Mouse (Mus musculus) CH12.LX (cell line): ENCODE results near the gene Tlr11. TPM values are rescaled to one million over a fixed set of nuclear protein-coding genes. Genes with fewer than 3 reads are reported as not detected.

ENCODE experiments used
- DNase-seq: peaks from one replicate; pipeline ENCODE4 v3.0.0-alpha.2; 2013; ENCODE audit errors: extremely low read depth
- H3K27ac ChIP-seq: 2 replicates; pipeline ENCODE4 v1.5.1; 2012; ENCODE audit warnings: low read depth, mild to moderate bottlenecking, control low read depth, moderate library complexity; ENCODE audit not compliant: insufficient read depth
- H3K27me3 ChIP-seq: replicated peaks from 2 replicates; pipeline ENCODE3; 2012; ENCODE audit warnings: inconsistent platforms
- H3K36me3 ChIP-seq, 2 experiments: replicated peaks in 1 of 2; 2 replicates each; pipeline versions ENCODE3 to v1.6.1; 2012; ENCODE audit warnings: inconsistent platforms in 1 of 2, low read length in 1 of 2, mild to moderate bottlenecking in 1 of 2, mixed read lengths in 1 of 2, moderate library complexity in 1 of 2; ENCODE audit not compliant: control insufficient read depth in 1 of 2, insufficient read depth in 1 of 2
- H3K4me1 ChIP-seq, 2 experiments: 2 replicates each; pipeline ENCODE4 v1.6.1; 2012; ENCODE audit warnings: inconsistent platforms in 1 of 2, moderate library complexity in 1 of 2; ENCODE audit not compliant: insufficient read depth in 2 of 2, control insufficient read depth in 1 of 2
- H3K4me2 ChIP-seq: 2 replicates; pipeline ENCODE4 v1.6.1; 2012; ENCODE audit warnings: low read depth, mild to moderate bottlenecking, control low read depth; ENCODE audit not compliant: poor library complexity, insufficient read depth, severe bottlenecking
- H3K4me3 ChIP-seq, 3 experiments: fragments of 150-350 bp in 1 of 3; sonication (generic) in 1 of 3; replicated peaks in 1 of 3; 2 replicates each; pipeline versions ENCODE3 to v1.5.1; 2011 to 2012; ENCODE audit warnings: low read depth in 2 of 3, low read length in 2 of 3, mild to moderate bottlenecking in 2 of 3, moderate library complexity in 2 of 3, control low read depth in 1 of 3, improper control_type of control experiment in 1 of 3, inconsistent platforms in 1 of 3, mixed read lengths in 1 of 3; ENCODE audit not compliant: poor library complexity in 1 of 3
- H3K79me2 ChIP-seq: replicated peaks from 2 replicates; pipeline ENCODE4 v1.6.1; 2012; ENCODE audit warnings: mild to moderate bottlenecking, moderate library complexity; ENCODE audit not compliant: control insufficient read depth, poor library complexity, insufficient read depth, severe bottlenecking; ENCODE audit errors: extremely low read depth
- H3K9ac ChIP-seq: 2 replicates; pipeline ENCODE4 v1.6.1; 2012; ENCODE audit warnings: low read depth, mild to moderate bottlenecking, control low read depth, moderate library complexity; ENCODE audit not compliant: insufficient read depth
- H3K9me3 ChIP-seq: replicated peaks from 2 replicates; pipeline ENCODE3; 2012; ENCODE audit warnings: low read length, inconsistent platforms, mixed read lengths
- CHD1 ChIP-seq: IDR thresholded peaks from 2 replicates; pipeline ENCODE4 v1.6.1; 2012; ENCODE audit warnings: low read depth, low read length, improper control_type of control experiment, inconsistent platforms
- ELF1 ChIP-seq: IDR thresholded peaks from 2 replicates; pipeline ENCODE4 v1.6.1; 2014; ENCODE audit warnings: low read depth, mild to moderate bottlenecking, inconsistent platforms, low read length, improper control_type of control experiment
- ETS1 ChIP-seq: conservative IDR thresholded peaks from 2 replicates; pipeline ENCODE4 v1.6.1; 2012; ENCODE audit warnings: low read depth, mild to moderate bottlenecking, inconsistent platforms, low read length, improper control_type of control experiment, moderate library complexity
- GABPA ChIP-seq: IDR thresholded peaks from 2 replicates; pipeline ENCODE4 v1.6.1; 2012; ENCODE audit warnings: low read depth, low read length, improper control_type of control experiment, inconsistent platforms; ENCODE audit not compliant: insufficient replicate concordance
- HCFC1 ChIP-seq: IDR thresholded peaks from 2 replicates; pipeline ENCODE4 v1.6.1; 2012; ENCODE audit warnings: low read depth, mild to moderate bottlenecking, inconsistent platforms, low read length, improper control_type of control experiment
- KAT2A ChIP-seq: IDR thresholded peaks from 2 replicates; pipeline ENCODE4 v1.6.1; 2012; ENCODE audit warnings: low read length, improper control_type of control experiment, inconsistent platforms; ENCODE audit not compliant: insufficient replicate concordance
- MAFK ChIP-seq: IDR thresholded peaks from 2 replicates; pipeline ENCODE4 v1.6.1; 2011; ENCODE audit warnings: low read length, improper control_type of control experiment; ENCODE audit not compliant: insufficient replicate concordance
- MAX ChIP-seq: IDR thresholded peaks from 2 replicates; pipeline ENCODE4 v1.6.1; 2011; ENCODE audit warnings: low read length, improper control_type of control experiment
- MAZ ChIP-seq: IDR thresholded peaks from 2 replicates; pipeline ENCODE4 v1.6.1; 2012; ENCODE audit warnings: low read depth, mild to moderate bottlenecking, inconsistent platforms, low read length, improper control_type of control experiment, moderate library complexity
- MEF2A ChIP-seq: IDR thresholded peaks from 2 replicates; pipeline ENCODE4 v1.6.1; 2014; ENCODE audit warnings: low read depth, mild to moderate bottlenecking, inconsistent platforms, low read length, improper control_type of control experiment, borderline replicate concordance
- NELFE ChIP-seq: IDR thresholded peaks from 2 replicates; pipeline ENCODE4 v1.6.1; 2011; ENCODE audit warnings: low read depth, low read length, improper control_type of control experiment
- PAX5 ChIP-seq: IDR thresholded peaks from 2 replicates; pipeline ENCODE4 v1.6.1; 2012; ENCODE audit warnings: low read length, inconsistent platforms, mixed read lengths
- POLR2AphosphoS2 ChIP-seq: IDR thresholded peaks from 2 replicates; pipeline ENCODE4 v1.6.1; 2011; ENCODE audit warnings: low read depth, low read length, improper control_type of control experiment
- SMC3 ChIP-seq: IDR thresholded peaks from 2 replicates; pipeline ENCODE4 v1.6.1; 2011; ENCODE audit warnings: low read depth, low read length, improper control_type of control experiment
- TBP ChIP-seq: conservative IDR thresholded peaks from 2 replicates; pipeline ENCODE4 v1.6.1; 2011; ENCODE audit warnings: low read depth, low read length, improper control_type of control experiment
- USF1 ChIP-seq: IDR thresholded peaks from 2 replicates; pipeline ENCODE4 v1.6.1; 2014; ENCODE audit warnings: low read depth, mild to moderate bottlenecking, inconsistent platforms, low read length, improper control_type of control experiment
- ZC3H11A ChIP-seq: IDR thresholded peaks from 2 replicates; pipeline ENCODE4 v1.6.1; 2012; ENCODE audit warnings: low read depth, mild to moderate bottlenecking, inconsistent platforms, low read length, improper control_type of control experiment
- ZMIZ1 ChIP-seq: IDR thresholded peaks from 2 replicates; pipeline ENCODE4 v1.6.1; 2012; ENCODE audit warnings: low read depth, mild to moderate bottlenecking, inconsistent platforms, low read length, improper control_type of control experiment
- ZNF384 ChIP-seq: IDR thresholded peaks from 2 replicates; pipeline ENCODE4 v1.6.1; 2012; ENCODE audit warnings: low read depth, low read length, improper control_type of control experiment, inconsistent platforms
- dilution Hi-C: fragments of 300-500 bp; cut with MboI; formaldehyde crosslinking; loops from 2 replicates; pipeline ENCODE4 v1.14.3; 2020; ENCODE audit warnings: low sequenced_read_pairs; ENCODE audit not compliant: extremely low pct_unique_long_range_greater_than_20kb, extremely low pct_ligation_motif_present
- in situ Hi-C: fragments of 300-500 bp; cut with MboI; formaldehyde crosslinking; loops from 3 replicates; pipeline ENCODE4 v1.14.3; 2019; ENCODE audit warnings: low sequenced_read_pairs, low pct_ligation_motif_present, low pct_unique_long_range_greater_than_20kb, mixed read lengths
- polyA plus RNA-seq: library from polyadenylated mRNA; unstranded; fragments of >175 nt; gene quantifications from 2 replicates; pipeline ENCODE4 v1.2.1, GENCODE M21; 2012; ENCODE audit warnings: low read depth; ENCODE audit not compliant: insufficient read length
- total RNA-seq, 2 experiments: library from RNA; depleted of rRNA; stranded (reverse); fragments of 300-350 nt in 1 of 2; fragments of >200 nt in 1 of 2; gene quantifications; 2 replicates each; pipeline ENCODE4 v1.2.3; 2012 to 2014

Gene Tlr11
- total and polyA plus RNA-seq, 3 experiments = not detected

DNA sequence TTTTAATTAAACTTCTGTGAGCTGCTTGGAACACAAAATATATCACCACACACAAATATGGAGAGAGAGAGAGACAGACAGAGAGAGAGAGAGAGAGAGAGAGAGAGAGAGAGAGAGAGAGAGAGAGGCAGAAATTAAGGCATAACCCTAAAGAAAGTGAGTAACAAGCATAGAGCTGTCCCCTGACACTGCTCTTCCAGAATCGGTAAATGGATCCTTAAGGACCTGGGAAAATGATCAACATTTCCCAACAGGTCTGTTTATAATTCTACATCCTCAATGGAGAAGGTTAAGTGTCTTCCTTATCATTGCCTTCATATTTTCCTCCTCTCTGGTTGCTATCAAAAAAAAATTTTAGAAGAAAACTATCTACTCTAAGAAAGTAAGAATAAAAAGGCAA is 49.6 kb downstream of the Tlr11 start, which contains the start of gene Olfr738:
TSS of gene Olfr738 (plus strand) at position 301 of the 400 bp plus-strand sequence.
- Histone ChIP-seq H3K9me3 (no peaks in the 10 kb centered on the region), H3K36me3 (no peaks in the 10 kb centered on the region), H3K27me3 (peaks cover 1% of the 10 kb centered on the region)
- TF ChIP-seq ETS1 (no peak), ZNF384 (no peak), TBP (no peak), ZMIZ1 (no peak), MAX (no peak), POLR2AphosphoS2 (no peak), MAZ (no peak), ELF1 (no peak), GABPA (no peak), HCFC1 (no peak), SMC3 (no peak), USF1 (no peak), MAFK (no peak), PAX5 (no peak), NELFE (no peak), KAT2A (no peak), MEF2A (no peak), CHD1 (no peak), ZC3H11A (no peak)
- TF ChIP-seq, all 38 proteins: peak for 0
- Histone ChIP-seq H3K9ac (no peak within 1 kb of the TSS), H3K27ac (no peak within 1 kb of the TSS), H3K4me2 (no peak within 1 kb of the TSS), H3K4me3 (no peak within 1 kb of the TSS), H3K4me1 (no peaks in the 10 kb centered on the region), H3K79me2 (no peaks in the 10 kb centered on the region)
- no peak for DNase-seq
- in situ Hi-C loops = no loop called here
- dilution Hi-C loops = no loop called here

Other genes starting within 250 kb of the Tlr11 start
- gene Olfr727, start 234.7 kb upstream of the Tlr11 start, total RNA-seq (2012; rRNA removed) = not detected in 2 replicates
- gene Olfr727, start 234.7 kb upstream of the Tlr11 start, total RNA-seq (2014; rRNA removed) = not detected in 2 replicates
- gene Olfr727, start 234.7 kb upstream of the Tlr11 start, polyA plus RNA-seq = not detected in 2 replicates
- gene Olfr728, start 215.2 kb upstream of the Tlr11 start, total RNA-seq (2012; rRNA removed) = not detected in 2 replicates
- not detected in 2 replicates for gene Olfr728, start 215.2 kb upstream of the Tlr11 start, total RNA-seq (2014; rRNA removed)
- not detected in 2 replicates for gene Olfr728, start 215.2 kb upstream of the Tlr11 start, polyA plus RNA-seq
- gene Olfr729, start 205.0 kb upstream of the Tlr11 start, total RNA-seq (2012; rRNA removed) = not detected in 2 replicates
- not detected in 2 replicates for gene Olfr729, start 205.0 kb upstream of the Tlr11 start, total RNA-seq (2014; rRNA removed)
- 0.09 TPM in 1 of 2 replicates, not detected in the other for gene Olfr729, start 205.0 kb upstream of the Tlr11 start, polyA plus RNA-seq
- gene Olfr730, start 169.7 kb upstream of the Tlr11 start, total RNA-seq (2012; rRNA removed) = not detected in 2 replicates
- gene Olfr730, start 169.7 kb upstream of the Tlr11 start, total RNA-seq (2014; rRNA removed) = not detected in 2 replicates
- gene Olfr730, start 169.7 kb upstream of the Tlr11 start, polyA plus RNA-seq = not detected in 2 replicates
- not detected in 2 replicates for gene Olfr731, start 116.0 kb upstream of the Tlr11 start, total RNA-seq (2012; rRNA removed)
- gene Olfr731, start 116.0 kb upstream of the Tlr11 start, total RNA-seq (2014; rRNA removed) = not detected in 2 replicates
- not detected in 2 replicates for gene Olfr731, start 116.0 kb upstream of the Tlr11 start, polyA plus RNA-seq
- not detected in 2 replicates for gene Olfr732, start 73.7 kb upstream of the Tlr11 start, total RNA-seq (2012; rRNA removed)
- not detected in 2 replicates for gene Olfr732, start 73.7 kb upstream of the Tlr11 start, total RNA-seq (2014; rRNA removed)
- gene Olfr732, start 73.7 kb upstream of the Tlr11 start, polyA plus RNA-seq = not detected in 2 replicates
- not detected in 2 replicates for gene Olfr733, start 56.4 kb upstream of the Tlr11 start, total RNA-seq (2012; rRNA removed)
- not detected in 2 replicates for gene Olfr733, start 56.4 kb upstream of the Tlr11 start, total RNA-seq (2014; rRNA removed)
- gene Olfr733, start 56.4 kb upstream of the Tlr11 start, polyA plus RNA-seq = not detected in 2 replicates
- gene Olfr734, start 31.2 kb upstream of the Tlr11 start, total RNA-seq (2012; rRNA removed) = not detected in 2 replicates
- gene Olfr734, start 31.2 kb upstream of the Tlr11 start, total RNA-seq (2014; rRNA removed) = not detected in 2 replicates
- gene Olfr734, start 31.2 kb upstream of the Tlr11 start, polyA plus RNA-seq = not detected in 2 replicates
- gene Olfr735, start 9.0 kb upstream of the Tlr11 start, total RNA-seq (2012; rRNA removed) = not detected in 2 replicates
- gene Olfr735, start 9.0 kb upstream of the Tlr11 start, total RNA-seq (2014; rRNA removed) = not detected in 2 replicates
- gene Olfr735, start 9.0 kb upstream of the Tlr11 start, polyA plus RNA-seq = not detected in 2 replicates
- gene Olfr736, start 23.2 kb downstream of the Tlr11 start, total RNA-seq (2012; rRNA removed) = not detected in 2 replicates
- not detected in 2 replicates for gene Olfr736, start 23.2 kb downstream of the Tlr11 start, total RNA-seq (2014; rRNA removed)
- gene Olfr736, start 23.2 kb downstream of the Tlr11 start, polyA plus RNA-seq = not detected in 2 replicates
- not detected in 2 replicates for gene Olfr738, start 49.7 kb downstream of the Tlr11 start, total RNA-seq (2012; rRNA removed)
- not detected in 2 replicates for gene Olfr738, start 49.7 kb downstream of the Tlr11 start, total RNA-seq (2014; rRNA removed)
- gene Olfr738, start 49.7 kb downstream of the Tlr11 start, polyA plus RNA-seq = not detected in 2 replicates
- not detected in 2 replicates for gene Olfr739, start 60.7 kb downstream of the Tlr11 start, total RNA-seq (2012; rRNA removed)
- not detected in 2 replicates for gene Olfr739, start 60.7 kb downstream of the Tlr11 start, total RNA-seq (2014; rRNA removed)
- not detected in 2 replicates for gene Olfr739, start 60.7 kb downstream of the Tlr11 start, polyA plus RNA-seq
- not detected in 2 replicates for gene Olfr740, start 87.6 kb downstream of the Tlr11 start, total RNA-seq (2012; rRNA removed)
- not detected in 2 replicates for gene Olfr740, start 87.6 kb downstream of the Tlr11 start, total RNA-seq (2014; rRNA removed)
- gene Olfr740, start 87.6 kb downstream of the Tlr11 start, polyA plus RNA-seq = not detected in 2 replicates
- gene Olfr741, start 114.8 kb downstream of the Tlr11 start, total RNA-seq (2012; rRNA removed) = not detected in 2 replicates
- not detected in 2 replicates for gene Olfr741, start 114.8 kb downstream of the Tlr11 start, total RNA-seq (2014; rRNA removed)
- gene Olfr741, start 114.8 kb downstream of the Tlr11 start, polyA plus RNA-seq = not detected in 2 replicates
- not detected in 2 replicates for gene Olfr742, start 145.7 kb downstream of the Tlr11 start, total RNA-seq (2012; rRNA removed)
- gene Olfr742, start 145.7 kb downstream of the Tlr11 start, total RNA-seq (2014; rRNA removed) = not detected in 2 replicates
- gene Olfr742, start 145.7 kb downstream of the Tlr11 start, polyA plus RNA-seq = not detected in 2 replicates
- not detected in 2 replicates for gene Olfr743, start 163.9 kb downstream of the Tlr11 start, total RNA-seq (2012; rRNA removed)
- gene Olfr743, start 163.9 kb downstream of the Tlr11 start, total RNA-seq (2014; rRNA removed) = not detected in 2 replicates
- gene Olfr743, start 163.9 kb downstream of the Tlr11 start, polyA plus RNA-seq = not detected in 2 replicates